Comparison of ENCODE assay signal across 22 mouse cellular contexts in genomic region chr6:113695203-113695602, GRCm38 (mm10). TPM values are rescaled to one million over a fixed set of nuclear protein-coding genes. Genes with fewer than 3 reads are reported as not detected.
A peak's percentile ranks its signal among the peaks of the same experiment; 100 is the strongest.
DNase-seq lines count a peak whose midpoint lies in the region; ATAC-seq and TF ChIP-seq lines count a peak whose summit lies in the region.
"Had no signal": no experiment of that assay in that cellular context is flagged by ENCODE, and none has a peak within 500 bp of the region (broad histone marks: within the 10 kb centered on the region; RNA-seq: fewer than 3 reads in every experiment).

No protein-coding gene starts in this region.

- H3K4me1 ChIP-seq in lung, postnatal 0 days (ENCODE audit: insufficient read depth, low read depth, low read length) = peaks cover 16% of the 10 kb centered on the region; the same call in 1 of the 2 replicates
- peaks cover 51% of the 10 kb centered on the region for H3K4me1 ChIP-seq in bone marrow macrophage, adult 2 months (ENCODE audit: control insufficient read depth, insufficient read depth, low read length)
- H3K4me1 ChIP-seq in liver, embryonic 12.5 days = peaks cover 86% of the 10 kb centered on the region
- peaks cover 22% of the 10 kb centered on the region for H3K4me1 ChIP-seq in forebrain, embryonic 16.5 days (replicated peaks; ENCODE audit: control insufficient read depth, insufficient read depth, low read length)

- H3K36me3 ChIP-seq in lung, postnatal 0 days (ENCODE audit: insufficient read depth, low read length) = no peaks in the 10 kb centered on the region
- peaks cover 47% of the 10 kb centered on the region for H3K36me3 ChIP-seq in liver, embryonic 12.5 days
- H3K36me3 ChIP-seq in forebrain, embryonic 16.5 days (ENCODE audit: control insufficient read depth, insufficient read depth) = no peaks in the 10 kb centered on the region

- no peak overlapping the region for H3K4me2 ChIP-seq in lung, postnatal 0 days (replicated peaks; ENCODE audit: low read depth, low read length)
- H3K4me2 ChIP-seq in liver, embryonic 12.5 days = peak overlapping the region; percentile 94
- no peak overlapping the region for H3K4me2 ChIP-seq in forebrain, embryonic 16.5 days (ENCODE audit: low read length)

- TF ChIP-seq POLR2A in bone marrow macrophage, adult 2 months (IDR thresholded peaks at IDR 0.05; ENCODE audit: borderline replicate concordance, low read depth, low read length) = no peak

- WGBS in lung, postnatal 0 days = 84% methylated on average over 1 of the region's 1 CpGs
- 35% methylated on average over 1 of the region's 1 CpGs for WGBS in liver, embryonic 12.5 days (ENCODE audit: insufficient replicate concordance)
- WGBS in forebrain, embryonic 16.5 days = 87% methylated on average over 1 of the region's 1 CpGs

- H3K27ac ChIP-seq in lung, postnatal 0 days (ENCODE audit: low read length) = peak overlapping the region; percentile 93; the same call in 1 of the 2 replicates
- peak overlapping the region; percentile 86; the same call in 1 of the 2 replicates for H3K27ac ChIP-seq in bone marrow macrophage, adult 2 months (ENCODE audit: insufficient read depth, low read depth, low read length)
- peak overlapping the region; percentile 99 for H3K27ac ChIP-seq in liver, embryonic 12.5 days
- H3K27ac ChIP-seq in forebrain, embryonic 16.5 days (ENCODE audit: low read length) = no peak overlapping the region
- H3K27ac ChIP-seq: neural tube, embryonic 13.5 days had no signal

- H3K27me3 ChIP-seq in lung, postnatal 0 days (replicated peaks; ENCODE audit: insufficient read depth, low read length) = no peaks in the 10 kb centered on the region
- no peaks in the 10 kb centered on the region for H3K27me3 ChIP-seq in liver, embryonic 12.5 days (replicated peaks)
- H3K27me3 ChIP-seq in forebrain, embryonic 16.5 days (replicated peaks; ENCODE audit: control insufficient read depth, insufficient read depth, low read length) = no peaks in the 10 kb centered on the region
- H3K27me3 ChIP-seq: embryonic facial prominence, embryonic 15.5 days; limb, embryonic 12.5 days; neural tube, embryonic 13.5 days had no signal

- no peak for DNase-seq in lung, postnatal 0 days (ENCODE audit: low spot score)
- DNase-seq in lung, postnatal 14 days = no peak
- DNase-seq in naive thymus-derived CD4-positive, alpha-beta T cell, adult 2 months (ENCODE audit: low read depth) = peak; percentile 36
- no peak for DNase-seq in cerebellum, adult 11-12 months
- DNase-seq: adrenal gland, adult 2 months; cerebellum, adult 8-10 months; heart, postnatal 4 days; right cerebral cortex, postnatal 14 days; thymus, postnatal 14 days had no signal

- H3K9me3 ChIP-seq in lung, postnatal 0 days (ENCODE audit: low read length) = no peaks in the 10 kb centered on the region
- H3K9me3 ChIP-seq in liver, embryonic 12.5 days (replicated peaks) = no peaks in the 10 kb centered on the region
- H3K9me3 ChIP-seq in forebrain, embryonic 16.5 days (ENCODE audit: control insufficient read depth, low read length) = no peaks in the 10 kb centered on the region
- H3K9me3 ChIP-seq: embryonic facial prominence, embryonic 15.5 days; limb, embryonic 12.5 days; neural tube, embryonic 13.5 days had no signal

- TF ChIP-seq EP300 in lung, postnatal 0 days (IDR thresholded peaks at IDR 0.05) = no peak

- ATAC-seq in lung, postnatal 0 days = no peak
- no peak for ATAC-seq in liver, embryonic 12.5 days
- no peak for ATAC-seq in forebrain, embryonic 16.5 days
- ATAC-seq: CD4-positive, CD25-positive, alpha-beta regulatory T cell, adult 4 months; forebrain, embryonic 14.5 days; hindbrain, embryonic 16.5 days had no signal

- H3K4me3 ChIP-seq in lung, postnatal 0 days (ENCODE audit: low read depth, low read length) = no peak overlapping the region
- H3K4me3 ChIP-seq in bone marrow macrophage, adult 2 months (ENCODE audit: insufficient read depth, low read length) = no peak overlapping the region
- H3K4me3 ChIP-seq in liver, embryonic 12.5 days = 0 out of 2 replicates have a peak overlapping the region, but pooled peaks have one; percentile 96
- no peak overlapping the region for H3K4me3 ChIP-seq in forebrain, embryonic 16.5 days (replicated peaks; ENCODE audit: low read length)
- H3K4me3 ChIP-seq: limb, embryonic 12.5 days; neural tube, embryonic 13.5 days had no signal

- TF ChIP-seq CTCF in lung, postnatal 0 days (IDR thresholded peaks at IDR 0.05) = no peak
- TF ChIP-seq CTCF in bone marrow macrophage, adult 2 months (IDR thresholded peaks at IDR 0.05; ENCODE audit: low read depth, low read length) = no peak

- H3K9ac ChIP-seq in lung, postnatal 0 days (replicated peaks; ENCODE audit: low read depth) = no peak overlapping the region
- H3K9ac ChIP-seq in liver, embryonic 12.5 days = peak overlapping the region; percentile 68; the same call in 1 of the 2 replicates
- H3K9ac ChIP-seq in forebrain, embryonic 16.5 days (replicated peaks; ENCODE audit: low read depth, low read length) = no peak overlapping the region
- H3K9ac ChIP-seq: embryonic facial prominence, embryonic 15.5 days; limb, embryonic 12.5 days; neural tube, embryonic 13.5 days had no signal

RNA-seq across cellular contexts. Expression of gene Tatdn2, which starts 1.6 kb away (rescaled TPM):
- polyA plus RNA-seq in lung, postnatal 0 days (2015; fragmentation: Nextera tagmentation; extraction: Ambion mirVana) = 1.1 and 1.3 TPM in 2 replicates
- 27.9 and 32.1 TPM in 2 replicates for polyA plus RNA-seq in bone marrow macrophage, adult 2 months (2012; ENCODE audit: insufficient read depth, insufficient read length, missing spikeins)
- 1.3 TPM in 2 replicates for polyA plus RNA-seq in liver, embryonic 12.5 days (2016; fragmentation: Nextera tagmentation; extraction: Ambion mirVana)
- polyA plus RNA-seq in forebrain, embryonic 16.5 days (2015; fragmentation: Nextera tagmentation; extraction: Ambion mirVana) = 1.1 and 1.6 TPM in 2 replicates

RNA-seq across cellular contexts. Expression of gene Ghrl, which starts 24.5 kb away (rescaled TPM):
- polyA plus RNA-seq in lung, postnatal 0 days (2015; fragmentation: Nextera tagmentation; extraction: Ambion mirVana) = 5.5 and 6.0 TPM in 2 replicates
- polyA plus RNA-seq in bone marrow macrophage, adult 2 months (2012; ENCODE audit: insufficient read depth, insufficient read length, missing spikeins) = not detected in 2 replicates
- not detected in 2 replicates for polyA plus RNA-seq in liver, embryonic 12.5 days (2016; fragmentation: Nextera tagmentation; extraction: Ambion mirVana)
- 0.49 TPM in 1 of 2 replicates, not detected in the other for polyA plus RNA-seq in forebrain, embryonic 16.5 days (2015; fragmentation: Nextera tagmentation; extraction: Ambion mirVana)
- polyA plus RNA-seq: adrenal gland, adult 2 months; CD4-positive, CD25-positive, alpha-beta regulatory T cell, adult 4 months; gonadal fat pad, adult 2 months; heart, embryonic 14.5 days; kidney, embryonic 16.5 days; lung, embryonic 16.5 days had no signal

RNA-seq across cellular contexts. Expression of gene Sec13, which starts 45.3 kb away (rescaled TPM):
- polyA plus RNA-seq in lung, postnatal 0 days (2015; fragmentation: Nextera tagmentation; extraction: Ambion mirVana) = 163 and 178 TPM in 2 replicates
- 52.3 and 59.9 TPM in 2 replicates for polyA plus RNA-seq in bone marrow macrophage, adult 2 months (2012; ENCODE audit: insufficient read depth, insufficient read length, missing spikeins)
- 155 and 159 TPM in 2 replicates for polyA plus RNA-seq in liver, embryonic 12.5 days (2016; fragmentation: Nextera tagmentation; extraction: Ambion mirVana)
- polyA plus RNA-seq in forebrain, embryonic 16.5 days (2015; fragmentation: Nextera tagmentation; extraction: Ambion mirVana) = 231 and 237 TPM in 2 replicates

RNA-seq across cellular contexts. Expression of gene Irak2, which starts 56.9 kb away (rescaled TPM):
- polyA plus RNA-seq in lung, postnatal 0 days (2015; fragmentation: Nextera tagmentation; extraction: Ambion mirVana) = 15.6 and 16.1 TPM in 2 replicates
- polyA plus RNA-seq in bone marrow macrophage, adult 2 months (2012; ENCODE audit: insufficient read depth, insufficient read length, missing spikeins) = 54.3 and 57.5 TPM in 2 replicates
- polyA plus RNA-seq in liver, embryonic 12.5 days (2016; fragmentation: Nextera tagmentation; extraction: Ambion mirVana) = 17.2 and 17.9 TPM in 2 replicates
- 1.4 and 1.5 TPM in 2 replicates for polyA plus RNA-seq in forebrain, embryonic 16.5 days (2015; fragmentation: Nextera tagmentation; extraction: Ambion mirVana)

Comparison
In these comparisons a context has a peak if more than half of its experiments do, and no peak if none do; other contexts are left out.
1. RNA of gene Tatdn2, which starts 1.6 kb away (polyA plus RNA-seq): 27.9 to 32.1 TPM in bone marrow macrophage, adult 2 months; 1.1 to 1.6 TPM in forebrain, embryonic 16.5 days, 1.3 TPM in liver, embryonic 12.5 days and 1.1 to 1.3 TPM in lung, postnatal 0 days; every median in the first group is over 10 times any median in the second.